Mouse (Mus musculus) hindbrain, postnatal 0 days (tissue): ENCODE data around the gene Dus4l. TPM values are rescaled to one million over a fixed set of nuclear protein-coding genes. Genes with fewer than 3 reads are reported as not detected.

Experiments
- ATAC-seq: fragments of 200-750 bp; cut with Nextera tagmentation; 2 replicates; pipeline ENCODE4 v1.8.0; 2017; ENCODE audit warnings: mild to moderate bottlenecking, moderate TSS enrichment, moderate library complexity
- DNase-seq: peaks from one replicate; pipeline ENCODE4 v3.0.0-alpha.2; 2015; ENCODE audit warnings: low spot score
- H3K27ac ChIP-seq: fragments of 300-500 bp; sonication (generic); 2 replicates; pipeline ENCODE4 v1.5.1; 2014; ENCODE audit warnings: mild to moderate bottlenecking
- H3K27me3 ChIP-seq: fragments of 300-500 bp; sonication (generic); 2 replicates; pipeline ENCODE4 v1.6.1; 2014; ENCODE audit warnings: low read length, mixed read lengths; ENCODE audit not compliant: insufficient read depth
- H3K36me3 ChIP-seq: fragments of 300-500 bp; sonication (generic); 2 replicates; pipeline ENCODE4 v1.6.1; 2014; ENCODE audit warnings: low read length, mixed read lengths; ENCODE audit not compliant: insufficient read depth
- H3K4me1 ChIP-seq: fragments of 300-500 bp; sonication (generic); 2 replicates; pipeline ENCODE4 v1.6.1; 2014; ENCODE audit warnings: antibody characterized with exemption, low read length, mixed read lengths; ENCODE audit not compliant: insufficient read depth
- H3K4me2 ChIP-seq: fragments of 300-500 bp; sonication (generic); 2 replicates; pipeline ENCODE4 v1.6.1; 2014; ENCODE audit warnings: low read depth, mild to moderate bottlenecking, low read length, moderate library complexity, mixed read lengths
- H3K4me3 ChIP-seq: fragments of 300-500 bp; sonication (generic); 2 replicates; pipeline ENCODE4 v1.5.1; 2014; ENCODE audit warnings: low read length
- H3K9ac ChIP-seq: fragments of 300-500 bp; sonication (generic); replicated peaks from 2 replicates; pipeline ENCODE4 v1.6.1; 2014; ENCODE audit warnings: mild to moderate bottlenecking, low read length, moderate library complexity, mixed read lengths
- H3K9me3 ChIP-seq: fragments of 300-500 bp; sonication (generic); 2 replicates; pipeline ENCODE4 v1.6.1; 2016; ENCODE audit warnings: low read length, mixed read lengths
- CTCF ChIP-seq: IDR thresholded peaks from 2 replicates; pipeline ENCODE4 v1.5.1; 2016; ENCODE audit warnings: antibody characterized with exemption, control low read depth, low read depth
- WGBS: fragments of 180-500 bp; shearing (Covaris S2); extraction: QIAGEN DNeasy Blood & Tissue Kit; methylation state at CpG from one replicate; pipeline ENCODE4 v1.1.7; 2014; 5-methylcytosine and 5-hydroxymethylcytosine counted together
- polyA plus RNA-seq: library from polyadenylated mRNA; unstranded; fragments of >200 nt; fragmentation: Nextera tagmentation; extraction: Ambion mirVana; gene quantifications from 2 replicates; pipeline ENCODE4 v1.2.1, GENCODE M21; 2015
- total RNA-seq: library from RNA; depleted of rRNA; stranded (reverse); fragments of >200 nt; gene quantifications from 2 replicates; pipeline ENCODE4 v1.2.3, GENCODE M21; 2014

Gene Dus4l
- total and polyA plus RNA-seq, 2 experiments from 2014 or later: 1.4 to 8.7 TPM

DNA sequence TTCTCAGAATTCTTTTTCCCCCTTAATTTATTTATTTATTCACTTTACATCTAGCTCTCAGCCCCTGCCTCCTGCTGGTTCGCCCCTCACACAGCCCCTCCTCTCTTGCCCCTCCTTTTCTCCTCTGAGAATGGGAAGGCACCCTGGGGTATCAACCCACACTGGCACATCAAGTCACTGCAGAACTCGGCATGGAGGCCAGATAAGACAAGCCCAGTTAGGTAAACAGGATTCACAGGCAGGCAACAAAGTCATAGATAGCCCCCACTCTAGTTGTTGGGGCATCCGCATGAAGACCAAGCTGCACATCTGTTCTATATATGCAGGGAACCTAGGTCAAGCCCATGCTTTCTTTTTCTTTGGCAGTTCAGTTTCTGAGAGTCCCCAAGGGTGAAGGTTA, 12.6 kb upstream of the Dus4l start:
- Histone ChIP-seq H3K4me2 (no peak overlapping the region), H3K4me1 (no peaks in the 10 kb centered on the region), H3K4me3 (no peak overlapping the region), H3K9ac (no peak overlapping the region), H3K27me3 (no peaks in the 10 kb centered on the region), H3K36me3 (peaks cover 14% of the 10 kb centered on the region; the same call in 1 of the 2 replicates), H3K27ac (no peak overlapping the region), H3K9me3 (no peaks in the 10 kb centered on the region)
- TF ChIP-seq CTCF: no peak
- 52% methylated on average over 3 of the region's 3 CpGs for WGBS
- DNase-seq: no peak
- ATAC-seq: no peak

DNA sequence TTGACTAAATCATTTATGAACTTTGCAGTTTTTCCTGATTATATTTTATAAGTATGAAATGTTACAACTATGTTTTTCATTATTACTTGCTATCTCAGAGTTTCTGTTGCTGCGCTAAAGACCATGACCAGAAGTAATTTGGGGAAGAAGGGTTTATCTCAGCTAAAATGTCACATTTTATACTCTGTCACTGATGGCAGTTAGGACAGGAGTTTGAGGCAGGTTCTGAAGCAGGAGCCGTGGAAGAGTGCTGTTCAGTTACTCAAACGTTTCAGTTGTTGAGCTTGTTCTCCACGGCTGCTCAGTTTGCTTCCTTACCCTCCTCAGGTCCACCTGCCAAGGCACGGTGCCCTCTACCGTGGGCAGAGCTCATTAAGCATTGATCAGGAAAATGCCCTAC, 11.4 kb upstream of the Dus4l start:
- no peaks in the 10 kb centered on the region for H3K4me1 ChIP-seq
- no peaks in the 10 kb centered on the region for H3K27me3 ChIP-seq
- H3K4me3 ChIP-seq: no peak overlapping the region
- WGBS: 72% methylated on average over 6 of the region's 6 CpGs
- H3K4me2 ChIP-seq: no peak overlapping the region
- peaks cover 14% of the 10 kb centered on the region; the same call in 1 of the 2 replicates for H3K36me3 ChIP-seq
- TF ChIP-seq CTCF: no peak
- DNase-seq (no peak), ATAC-seq (no peak)
- no peak overlapping the region for H3K27ac ChIP-seq
- H3K9ac ChIP-seq: no peak overlapping the region
- H3K9me3 ChIP-seq: no peaks in the 10 kb centered on the region

DNA sequence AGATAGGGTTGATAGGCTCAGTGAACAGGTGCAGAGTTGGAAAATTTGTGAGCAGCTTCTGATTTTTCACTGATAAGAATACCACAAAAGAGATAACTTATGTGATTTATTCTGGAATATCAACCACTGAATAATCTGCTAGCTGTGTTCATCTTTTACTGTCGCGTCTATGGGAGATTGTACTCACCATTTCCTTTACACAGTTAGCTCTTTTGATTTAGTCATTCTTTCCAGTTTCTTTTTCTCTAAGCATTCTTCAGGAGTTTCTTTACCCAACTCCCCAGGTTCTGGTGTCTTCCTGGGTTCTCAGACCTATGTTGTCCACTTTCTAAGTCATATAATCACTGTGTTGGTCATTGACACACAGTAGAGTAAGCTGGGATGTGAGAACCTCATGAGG, 2.2 kb upstream of the Dus4l start:
- Histone ChIP-seq H3K4me2 (no peak overlapping the region), H3K27ac (no peak overlapping the region), H3K9me3 (no peaks in the 10 kb centered on the region), H3K27me3 (no peaks in the 10 kb centered on the region), H3K9ac (no peak overlapping the region), H3K36me3 (no peaks in the 10 kb centered on the region), H3K4me1 (no peaks in the 10 kb centered on the region), H3K4me3 (no peak overlapping the region)
- ATAC-seq (no peak), DNase-seq (no peak)
- WGBS: 99% methylated on average over 2 of the region's 2 CpGs
- no peak for TF ChIP-seq CTCF

DNA sequence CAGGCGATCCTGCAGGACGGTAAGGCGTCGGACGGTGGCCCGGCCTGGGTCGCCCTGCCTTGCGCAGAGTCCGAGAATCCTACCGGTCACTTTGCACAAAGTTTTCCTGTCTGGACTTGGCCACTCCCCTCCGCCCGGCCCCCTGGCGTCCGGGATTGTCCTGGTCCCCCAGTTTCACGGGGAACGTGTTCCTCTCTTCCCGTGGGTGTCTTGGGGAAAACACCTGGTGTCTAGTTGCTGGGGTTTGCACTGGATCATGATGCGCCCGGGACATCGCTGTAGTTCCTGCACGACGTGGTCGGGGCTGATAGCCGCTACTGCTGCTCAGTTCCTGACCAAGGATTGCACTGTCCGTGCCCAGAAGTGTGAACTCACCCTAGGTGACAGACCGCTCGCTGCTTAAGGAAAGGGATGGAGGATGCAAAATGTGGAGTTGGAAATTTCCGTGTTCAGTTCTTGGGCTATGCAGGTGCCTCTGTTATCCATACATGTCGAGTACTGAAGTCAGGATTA, 395 bp upstream of the Dus4l start:
- H3K9me3 ChIP-seq: no peaks in the 10 kb centered on the region
- peak; percentile 83 for ATAC-seq
- TF ChIP-seq CTCF: peak; percentile 64

DNA sequence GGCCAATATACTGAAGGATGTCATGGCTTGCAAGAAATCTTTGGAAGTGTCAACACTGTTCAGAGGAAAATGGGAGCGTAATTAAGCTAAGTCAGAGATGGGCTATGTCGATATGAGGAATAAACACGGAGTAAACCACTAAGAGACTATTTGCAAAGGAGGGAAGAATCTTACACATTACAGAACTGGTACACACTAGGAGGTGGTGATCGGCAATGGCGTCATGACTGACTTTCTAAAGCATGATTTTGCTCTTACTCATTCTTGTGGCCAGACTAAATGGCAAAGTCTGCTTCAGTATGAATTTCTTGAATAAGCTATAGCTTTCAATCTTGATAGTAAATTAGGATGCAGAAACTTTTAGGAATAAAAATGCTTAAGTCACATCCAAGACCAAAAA, 1.0 kb downstream of the Dus4l start:
- H3K9ac ChIP-seq: no peak overlapping the region
- no peaks in the 10 kb centered on the region for H3K36me3 ChIP-seq
- whole genome bisulfite sequencing: 76% methylated on average over 5 of the region's 5 CpGs
- no peak for ATAC-seq
- H3K27ac ChIP-seq: no peak overlapping the region
- no peak for TF ChIP-seq CTCF
- H3K9me3 ChIP-seq: no peaks in the 10 kb centered on the region
- H3K4me2 ChIP-seq: peak overlapping the region; percentile 89
- H3K4me3 ChIP-seq: 0 out of 2 replicates have a peak overlapping the region, but pooled peaks have one; percentile 93
- no peaks in the 10 kb centered on the region for H3K27me3 ChIP-seq
- H3K4me1 ChIP-seq: no peaks in the 10 kb centered on the region
- no peak for DNase-seq

More for the DNA sequence above, 395 bp upstream of the Dus4l start:
- Histone ChIP-seq H3K27me3 (no peaks in the 10 kb centered on the region), H3K4me1 (no peaks in the 10 kb centered on the region), H3K9ac (peak overlapping the region; percentile 84), H3K27ac (peak overlapping the region; percentile 82), H3K4me3 (peak overlapping the region; percentile 93), H3K4me2 (peak overlapping the region; percentile 89), H3K36me3 (no peaks in the 10 kb centered on the region)
- under 1% methylated on average over 29 of the region's 29 CpGs for WGBS
- DNase-seq: no peak

DNA sequence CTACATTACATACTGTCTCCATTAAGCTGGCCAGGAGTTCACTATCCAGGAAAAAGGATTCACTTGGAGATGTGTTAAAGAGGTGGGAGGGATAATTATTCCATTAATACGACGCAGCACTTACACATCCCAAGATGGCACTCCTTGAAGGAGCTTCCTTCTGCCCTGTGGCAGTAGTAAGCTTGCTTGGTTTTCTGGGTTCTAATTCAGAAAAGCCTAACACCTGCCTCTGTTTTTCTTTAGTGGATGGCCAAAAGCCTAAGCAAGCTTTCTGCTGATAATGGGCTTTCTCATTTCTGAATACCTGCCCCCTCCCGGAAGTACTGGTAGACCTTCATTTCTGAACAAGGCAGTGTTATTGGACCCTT, 19.4 kb downstream of the Dus4l start:
- peaks cover 6% of the 10 kb centered on the region for H3K4me1 ChIP-seq
- peak overlapping the region; percentile 78 for H3K4me2 ChIP-seq
- peak overlapping the region; percentile 76; the same call in 1 of the 2 replicates for H3K9ac ChIP-seq
- no peak overlapping the region for H3K4me3 ChIP-seq
- ATAC-seq (no peak; the same call in 1 of the 2 replicates), DNase-seq (no peak)
- WGBS: 71% methylated on average over 3 of the region's 3 CpGs
- no peaks in the 10 kb centered on the region for H3K9me3 ChIP-seq
- peak overlapping the region; percentile 80; the same call in 1 of the 2 replicates for H3K27ac ChIP-seq
- TF ChIP-seq CTCF: no peak
- H3K27me3 ChIP-seq: no peaks in the 10 kb centered on the region
- H3K36me3 ChIP-seq: no peaks in the 10 kb centered on the region
